Mouse (Mus musculus) intestine, embryonic 15.5 days (tissue): ENCODE measurements around the gene Bcl2l15. TPM values are rescaled to one million over a fixed set of nuclear protein-coding genes. Genes with fewer than 3 reads are reported as not detected.

Experiments used
- ATAC-seq: fragments of 200-750 bp; cut with Nextera tagmentation; 2 replicates; pipeline ENCODE4 v1.8.0; 2017; ENCODE audit warnings: moderate TSS enrichment, moderate library complexity
- H3K27ac ChIP-seq: fragments of 300-500 bp; sonication (generic); 2 replicates; pipeline ENCODE4 v1.5.1; 2015; ENCODE audit warnings: mild to moderate bottlenecking, inconsistent platforms
- H3K27me3 ChIP-seq: fragments of 300-500 bp; sonication (generic); replicated peaks from 2 replicates; pipeline ENCODE4 v1.6.1; 2015; ENCODE audit warnings: inconsistent platforms
- H3K36me3 ChIP-seq: fragments of 300-500 bp; sonication (generic); 2 replicates; pipeline ENCODE4 v1.6.1; 2015; ENCODE audit warnings: inconsistent platforms
- H3K4me1 ChIP-seq: fragments of 300-500 bp; sonication (generic); replicated peaks from 2 replicates; pipeline ENCODE4 v1.6.1; 2015; ENCODE audit warnings: inconsistent platforms
- H3K4me2 ChIP-seq: fragments of 300-500 bp; sonication (generic); replicated peaks from 2 replicates; pipeline ENCODE4 v1.6.1; 2015; ENCODE audit warnings: mild to moderate bottlenecking, inconsistent platforms
- H3K4me3 ChIP-seq: fragments of 300-500 bp; sonication (generic); replicated peaks from 2 replicates; pipeline ENCODE4 v1.5.1; 2015; ENCODE audit warnings: inconsistent platforms
- H3K9ac ChIP-seq: fragments of 300-500 bp; sonication (generic); 2 replicates; pipeline ENCODE4 v1.6.1; 2015; ENCODE audit warnings: inconsistent platforms
- H3K9me3 ChIP-seq: fragments of 300-500 bp; sonication (generic); 2 replicates; pipeline ENCODE4 v1.6.1; 2016; ENCODE audit warnings: inconsistent platforms
- WGBS: fragments of 180-500 bp; shearing (Covaris S2); methylation state at CpG from one replicate; pipeline ENCODE4 v1.1.7; 2015; 5-methylcytosine and 5-hydroxymethylcytosine counted together
- polyA plus RNA-seq: library from polyadenylated mRNA; unstranded; fragments of >200 nt; fragmentation: Nextera tagmentation; extraction: Ambion mirVana; gene quantifications from 2 replicates; pipeline ENCODE4 v1.2.1, GENCODE M21; 2015

Bcl2l15 gene
- polyA plus RNA-seq, 1 experiment from 2014 or later, result 4.4 TPM

- no peak overlapping the region for H3K27ac ChIP-seq
- H3K4me1 ChIP-seq, result no peaks in the 10 kb centered on the region
- H3K4me3 ChIP-seq, result no peak overlapping the region
- no peak overlapping the region for H3K9ac ChIP-seq
- H3K27me3 ChIP-seq, result no peaks in the 10 kb centered on the region
- H3K4me2 ChIP-seq, result no peak overlapping the region
- no peaks in the 10 kb centered on the region for H3K9me3 ChIP-seq
- WGBS, result 92% methylated on average over 6 of the region's 6 CpGs
- H3K36me3 ChIP-seq, result no peaks in the 10 kb centered on the region
- ATAC-seq, result no peak
Measured at GRCm38 (mm10) chr3:103857977-103858563, 25.7 kb downstream of the Bcl2l15 start.

GRCm38 (mm10) chr3:103858881-103859801, 26.7 kb downstream of the Bcl2l15 start, which contains the start of gene Ptpn22:
Gene Ptpn22 (plus strand): TSS chr3:103859795.
- no peak within 1 kb of the TSS for H3K4me3 ChIP-seq
- 68% methylated on average over 12 of the region's 12 CpGs for WGBS
- no peaks in the 10 kb centered on the region for H3K4me1 ChIP-seq
- no peak within 1 kb of the TSS for H3K4me2 ChIP-seq
- no peak within 1 kb of the TSS for H3K9ac ChIP-seq
- no peaks in the 10 kb centered on the region for H3K9me3 ChIP-seq
- H3K27me3 ChIP-seq, result no peaks in the 10 kb centered on the region
- ATAC-seq, result no peak
- H3K36me3 ChIP-seq, result no peaks in the 10 kb centered on the region
- H3K27ac ChIP-seq, result no peak within 1 kb of the TSS

- 68% methylated on average over 6 of the region's 6 CpGs for WGBS
Measured at GRCm38 (mm10) chr3:103859851-103860391, 27.5 kb downstream of the Bcl2l15 start.

GRCm38 (mm10) chr3:103862721-103863220, 30.4 kb downstream of the Bcl2l15 start:
- no peaks in the 10 kb centered on the region for H3K4me1 ChIP-seq
- H3K4me3 ChIP-seq, result no peak overlapping the region
- no peak overlapping the region for H3K4me2 ChIP-seq
- 74% methylated on average over 4 of the region's 4 CpGs for WGBS
- no peak overlapping the region for H3K9ac ChIP-seq
- H3K9me3 ChIP-seq, result no peaks in the 10 kb centered on the region
- no peaks in the 10 kb centered on the region for H3K36me3 ChIP-seq
- no peak for ATAC-seq
- H3K27ac ChIP-seq, result no peak overlapping the region
- H3K27me3 ChIP-seq, result no peaks in the 10 kb centered on the region

More at GRCm38 (mm10) chr3:103859851-103860391, 27.5 kb downstream of the Bcl2l15 start:
- no peak overlapping the region for H3K4me2 ChIP-seq
- H3K4me1 ChIP-seq, result no peaks in the 10 kb centered on the region
- no peak for ATAC-seq
- H3K4me3 ChIP-seq, result no peak overlapping the region
- H3K9me3 ChIP-seq, result no peaks in the 10 kb centered on the region
- H3K9ac ChIP-seq, result no peak overlapping the region
- no peak overlapping the region for H3K27ac ChIP-seq
- H3K36me3 ChIP-seq, result no peaks in the 10 kb centered on the region
- no peaks in the 10 kb centered on the region for H3K27me3 ChIP-seq

- Histone ChIP-seq H3K36me3 (no peaks in the 10 kb centered on the region), H3K9ac (no peak overlapping the region), H3K4me2 (no peak overlapping the region), H3K27me3 (no peaks in the 10 kb centered on the region), H3K27ac (no peak overlapping the region), H3K4me1 (no peaks in the 10 kb centered on the region), H3K4me3 (no peak overlapping the region), H3K9me3 (no peaks in the 10 kb centered on the region)
- WGBS, result 85% methylated on average over 6 of the region's 6 CpGs
- no peak for ATAC-seq
Measured at GRCm38 (mm10) chr3:103864200-103864599, 31.8 kb downstream of the Bcl2l15 start.

GRCm38 (mm10) chr3:103867424-103867971, 35.1 kb downstream of the Bcl2l15 start:
- no peak overlapping the region for H3K27ac ChIP-seq
- no peaks in the 10 kb centered on the region for H3K36me3 ChIP-seq
- H3K27me3 ChIP-seq, result no peaks in the 10 kb centered on the region
- WGBS, result 93% methylated on average over 5 of the region's 5 CpGs
- ATAC-seq, result no peak
- no peak overlapping the region for H3K9ac ChIP-seq
- no peaks in the 10 kb centered on the region for H3K9me3 ChIP-seq
- no peaks in the 10 kb centered on the region for H3K4me1 ChIP-seq
- no peak overlapping the region for H3K4me3 ChIP-seq
- no peak overlapping the region for H3K4me2 ChIP-seq

GRCm38 (mm10) chr3:103868008-103868407, 35.6 kb downstream of the Bcl2l15 start:
- WGBS, result 84% methylated on average over 4 of the region's 4 CpGs
- no peak overlapping the region for H3K9ac ChIP-seq
- no peak for ATAC-seq
- H3K4me3 ChIP-seq, result no peak overlapping the region
- no peaks in the 10 kb centered on the region for H3K4me1 ChIP-seq
- no peak overlapping the region for H3K27ac ChIP-seq
- H3K36me3 ChIP-seq, result no peaks in the 10 kb centered on the region
- H3K27me3 ChIP-seq, result no peaks in the 10 kb centered on the region
- no peaks in the 10 kb centered on the region for H3K9me3 ChIP-seq
- H3K4me2 ChIP-seq, result no peak overlapping the region

- Histone ChIP-seq H3K4me2 (no peak overlapping the region), H3K4me1 (no peaks in the 10 kb centered on the region), H3K9ac (no peak overlapping the region), H3K27me3 (no peaks in the 10 kb centered on the region), H3K9me3 (no peaks in the 10 kb centered on the region), H3K4me3 (no peak overlapping the region), H3K27ac (no peak overlapping the region), H3K36me3 (no peaks in the 10 kb centered on the region)
- ATAC-seq, result no peak
- 69% methylated on average over 3 of the region's 3 CpGs for WGBS
Measured at GRCm38 (mm10) chr3:103872663-103873098, 40.3 kb downstream of the Bcl2l15 start.

- WGBS, result 70% methylated on average over 7 of the region's 7 CpGs
- no peaks in the 10 kb centered on the region for H3K27me3 ChIP-seq
- H3K4me1 ChIP-seq, result no peaks in the 10 kb centered on the region
- ATAC-seq, result no peak
- no peak overlapping the region for H3K4me3 ChIP-seq
- no peak overlapping the region for H3K9ac ChIP-seq
- H3K4me2 ChIP-seq, result no peak overlapping the region
- no peaks in the 10 kb centered on the region for H3K9me3 ChIP-seq
- H3K36me3 ChIP-seq, result no peaks in the 10 kb centered on the region
- no peak overlapping the region for H3K27ac ChIP-seq
Measured at GRCm38 (mm10) chr3:103874329-103874728, 41.9 kb downstream of the Bcl2l15 start.

GRCm38 (mm10) chr3:103885946-103886345, 53.5 kb downstream of the Bcl2l15 start:
- no peak overlapping the region for H3K4me3 ChIP-seq
- H3K4me1 ChIP-seq, result no peaks in the 10 kb centered on the region
- H3K27me3 ChIP-seq, result no peaks in the 10 kb centered on the region
- H3K36me3 ChIP-seq, result no peaks in the 10 kb centered on the region
- H3K4me2 ChIP-seq, result no peak overlapping the region
- WGBS, result 67% methylated on average over 11 of the region's 11 CpGs
- no peak overlapping the region for H3K9ac ChIP-seq
- no peak for ATAC-seq
- H3K9me3 ChIP-seq, result no peaks in the 10 kb centered on the region
- no peak overlapping the region for H3K27ac ChIP-seq

- Histone ChIP-seq H3K36me3 (no peaks in the 10 kb centered on the region), H3K27ac (no peak overlapping the region), H3K4me2 (no peak overlapping the region), H3K4me1 (no peaks in the 10 kb centered on the region), H3K9ac (no peak overlapping the region), H3K9me3 (no peaks in the 10 kb centered on the region), H3K27me3 (no peaks in the 10 kb centered on the region), H3K4me3 (no peak overlapping the region)
- ATAC-seq, result no peak
- WGBS, result 28% methylated on average over 3 of the region's 3 CpGs
Measured at GRCm38 (mm10) chr3:103887581-103887980, 55.2 kb downstream of the Bcl2l15 start.

GRCm38 (mm10) chr3:103893374-103893773, 61.0 kb downstream of the Bcl2l15 start:
- Histone ChIP-seq H3K36me3 (no peaks in the 10 kb centered on the region), H3K27me3 (no peaks in the 10 kb centered on the region), H3K4me2 (no peak overlapping the region), H3K4me1 (no peaks in the 10 kb centered on the region), H3K9ac (no peak overlapping the region), H3K27ac (no peak overlapping the region), H3K9me3 (no peaks in the 10 kb centered on the region), H3K4me3 (no peak overlapping the region)
- WGBS, result 93% methylated on average over 3 of the region's 3 CpGs
- no peak for ATAC-seq
